Mouse (Mus musculus): ENCODE results near the gene Fhl5.

DNA sequence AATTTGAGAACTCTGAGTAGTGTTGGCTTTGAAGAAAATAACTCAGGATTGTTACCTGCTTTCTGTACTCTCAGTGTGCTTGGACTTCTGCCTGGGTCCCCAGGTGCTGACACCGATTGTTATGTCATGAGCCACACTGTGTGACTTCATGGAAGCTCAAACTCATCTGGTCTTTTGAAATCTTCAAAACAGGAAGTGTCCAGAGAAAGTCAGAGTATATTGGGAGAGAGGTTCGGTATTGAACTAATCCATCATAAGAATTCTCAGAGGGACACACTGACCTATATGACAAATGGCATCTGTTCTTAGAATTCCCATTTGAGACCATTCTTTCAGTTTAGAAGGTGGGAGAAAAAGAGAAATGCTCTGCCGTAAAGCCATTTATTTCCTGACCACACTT lies at the start of gene Fhl5:
- TF ChIP-seq CTCF (IDR thresholded peaks at IDR 0.05; ENCODE audit: insufficient read depth, low read depth, low read length): no peak
- TF ChIP-seq POLR2A (IDR thresholded peaks at IDR 0.05; ENCODE audit: insufficient read depth, low read depth, low read length): no peak
